In the genomic region with DNA sequence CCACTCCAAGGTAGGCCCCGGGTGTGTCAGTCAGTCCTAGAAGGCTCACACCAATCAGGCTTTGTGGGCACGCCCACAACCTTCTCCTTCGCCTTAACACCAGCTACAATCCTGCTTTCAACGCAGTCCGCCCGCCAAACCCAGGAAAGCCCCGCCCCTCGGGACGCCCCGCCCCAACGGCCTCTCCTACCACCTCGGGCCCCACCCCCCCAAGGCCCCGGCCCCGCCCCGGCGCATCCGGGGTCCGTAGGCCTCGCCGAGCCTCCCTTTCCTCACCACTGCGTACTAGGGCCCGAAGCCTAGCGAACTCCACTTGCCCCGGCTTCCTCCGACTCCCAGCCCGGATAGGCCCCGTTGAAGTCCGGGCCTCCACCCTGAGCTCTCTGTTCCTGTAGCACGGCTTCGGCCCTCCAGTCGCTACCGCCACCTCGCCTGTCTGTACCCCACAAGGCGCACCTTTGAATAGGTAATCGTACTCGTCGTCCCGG, we compare ENCODE assay signal across 8 mouse cellular contexts. TPM values are rescaled to one million over a fixed set of nuclear protein-coding genes. Genes with fewer than 3 reads are reported as not detected.
DNase-seq lines count a peak whose midpoint lies in the region; ATAC-seq and TF ChIP-seq lines count a peak whose summit lies in the region.

No protein-coding gene starts in this region.

- no peak for TF ChIP-seq EP300 in MEL (IDR thresholded peaks at IDR 0.05; ENCODE audit: low read depth in 1 of 2, low read length in 2 of 2)

- peak overlapping the region; percentile 68 for H3K4me2 ChIP-seq in forebrain, postnatal 0 days (ENCODE audit: low read depth)
- H3K4me2 ChIP-seq in lung, embryonic 14.5 days = peak overlapping the region; percentile 85

- TF ChIP-seq POLR2A in MEL (IDR thresholded peaks at IDR 0.05; ENCODE audit: control insufficient read depth in 1 of 2, insufficient read depth in 1 of 2, low read depth in 1 of 2, low read length in 2 of 2, poor library complexity in 1 of 2) = peak in 1 of 2 experiments; percentile 80; a peak in 3 of 4 replicates
- no peak for TF ChIP-seq POLR2A in cerebellum, adult 2 months (IDR thresholded peaks at IDR 0.05; ENCODE audit: borderline replicate concordance, insufficient read depth, low read length)

- peaks cover 2 to 18% of the 10 kb centered on the region in 2 experiments; a peak in 3 of 4 replicates for H3K4me1 ChIP-seq in MEL (ENCODE audit: control insufficient read depth in 1 of 2, insufficient read depth in 2 of 2, low read length in 2 of 2)
- H3K4me1 ChIP-seq in cerebellum, adult 2 months (ENCODE audit: control insufficient read depth, insufficient read depth, low read length) = peaks cover 19% of the 10 kb centered on the region
- peaks cover 22% of the 10 kb centered on the region for H3K4me1 ChIP-seq in forebrain, postnatal 0 days (ENCODE audit: insufficient read depth)
- H3K4me1 ChIP-seq in lung, embryonic 14.5 days (ENCODE audit: insufficient read depth) = peaks cover 4% of the 10 kb centered on the region; the same call in 1 of the 2 replicates

- H3K27me3 ChIP-seq in MEL (ENCODE audit: control insufficient read depth in 1 of 2, insufficient read depth in 2 of 2, low read length in 2 of 2) = no peaks in the 10 kb centered on the region
- H3K27me3 ChIP-seq in cerebellum, adult 2 months (ENCODE audit: control insufficient read depth, insufficient read depth, low read length) = no peaks in the 10 kb centered on the region
- no peaks in the 10 kb centered on the region for H3K27me3 ChIP-seq in forebrain, postnatal 0 days (ENCODE audit: insufficient read depth, low read length)
- H3K27me3 ChIP-seq in lung, embryonic 14.5 days (ENCODE audit: insufficient read depth, low read length) = no peaks in the 10 kb centered on the region

- ATAC-seq in forebrain, postnatal 0 days = peak; percentile 60
- ATAC-seq in lung, embryonic 14.5 days (ENCODE audit: insufficient read depth) = peak; percentile 88
- ATAC-seq in neutrophil, adult 5-6 weeks (ENCODE audit: extremely low read depth, insufficient number of reproducible peaks, low FRiP score, poor library complexity, severe bottlenecking) = peak; percentile 27

- under 1% methylated on average over 38 of the region's 38 CpGs for WGBS in cerebellum, adult 2 months
- WGBS in forebrain, postnatal 0 days = 3% methylated on average over 33 of the region's 38 CpGs
- under 1% methylated on average over 38 of the region's 38 CpGs for WGBS in lung, embryonic 14.5 days

- H3K79me2 ChIP-seq in MEL (ENCODE audit: control insufficient read depth, insufficient read depth, low read length, poor library complexity) = peaks cover 44% of the 10 kb centered on the region

- no peak for TF ChIP-seq RAD21 in MEL (IDR thresholded peaks at IDR 0.05; ENCODE audit: low read depth, low read length)

- H3K27ac ChIP-seq in MEL (ENCODE audit: control insufficient read depth, low read depth, low read length) = peak overlapping the region; percentile 100
- H3K27ac ChIP-seq in cerebellum, adult 2 months (ENCODE audit: insufficient read depth, low read length) = peak overlapping the region; percentile 87
- H3K27ac ChIP-seq in forebrain, postnatal 0 days (ENCODE audit: low read depth, low read length) = peak overlapping the region; percentile 99
- H3K27ac ChIP-seq in lung, embryonic 14.5 days (ENCODE audit: low read depth) = peak overlapping the region; percentile 99

- TF ChIP-seq CTCF in MEL (IDR thresholded peaks at IDR 0.05 in 2 of 3, conservative IDR thresholded peaks at IDR 0.05 in 1 of 3; ENCODE audit: control insufficient read depth in 1 of 3, insufficient read depth in 1 of 3, low read depth in 2 of 3, low read length in 3 of 3, poor library complexity in 1 of 3, severe bottlenecking in 1 of 3) = no peak
- TF ChIP-seq CTCF in cerebellum, adult 2 months (IDR thresholded peaks at IDR 0.05; ENCODE audit: borderline replicate concordance, insufficient read depth, low read depth, low read length) = no peak
- TF ChIP-seq CTCF in forebrain, postnatal 0 days (IDR thresholded peaks at IDR 0.05; ENCODE audit: low read depth) = no peak
- no peak for TF ChIP-seq CTCF in lung, embryonic 14.5 days (IDR thresholded peaks at IDR 0.05; ENCODE audit: low read depth)

- peak; percentile 96 for DNase-seq in MEL (ENCODE audit: low read depth, low spot score)
- peak; percentile 85 to 89 for DNase-seq in cerebellum, adult 2 months
- DNase-seq in forebrain, postnatal 0 days = peak; percentile 83
- peak; percentile 98 for DNase-seq in heart, postnatal 4 days
- DNase-seq in layer of hippocampus, adult 8-10 months (ENCODE audit: low spot score in 2 of 2) = peak; percentile 82 to 85
- DNase-seq in lung, embryonic 14.5 days = peak; percentile 94
- DNase-seq in testis, postnatal 14 days (ENCODE audit: low spot score) = peak; percentile 94

- H3K36me3 ChIP-seq in MEL (ENCODE audit: control insufficient read depth in 1 of 2, insufficient read depth in 2 of 2, low read length in 2 of 2) = peaks cover 0 to 14% of the 10 kb centered on the region in 2 experiments; a peak in 2 of 4 replicates
- H3K36me3 ChIP-seq in forebrain, postnatal 0 days (ENCODE audit: insufficient read depth) = no peaks in the 10 kb centered on the region
- peaks cover 16% of the 10 kb centered on the region for H3K36me3 ChIP-seq in lung, embryonic 14.5 days (ENCODE audit: insufficient read depth)

- peak overlapping the region; percentile 84 to 98 for H3K4me3 ChIP-seq in MEL (ENCODE audit: control insufficient read depth in 1 of 2, insufficient read depth in 1 of 2, low read depth in 2 of 2, low read length in 2 of 2)
- peak overlapping the region; percentile 70 for H3K4me3 ChIP-seq in cerebellum, adult 2 months (replicated peaks; ENCODE audit: insufficient read depth, low read depth, low read length)
- H3K4me3 ChIP-seq in forebrain, postnatal 0 days (ENCODE audit: low read depth, low read length) = peak overlapping the region; percentile 89
- H3K4me3 ChIP-seq in lung, embryonic 14.5 days (ENCODE audit: low read depth, low read length) = peak overlapping the region; percentile 70

- peak overlapping the region; percentile 100 for H3K9ac ChIP-seq in MEL (ENCODE audit: control insufficient read depth, low read depth, low read length, poor library complexity, severe bottlenecking)
- H3K9ac ChIP-seq in forebrain, postnatal 0 days = peak overlapping the region; percentile 99
- peak overlapping the region; percentile 94 for H3K9ac ChIP-seq in lung, embryonic 14.5 days

- H3K9me3 ChIP-seq in MEL (replicated peaks; ENCODE audit: insufficient read depth, low read length) = no peaks in the 10 kb centered on the region
- H3K9me3 ChIP-seq in forebrain, postnatal 0 days (ENCODE audit: low read length) = no peaks in the 10 kb centered on the region
- no peaks in the 10 kb centered on the region for H3K9me3 ChIP-seq in lung, embryonic 14.5 days (ENCODE audit: low read depth, low read length)

TF ChIP-seq in MEL, 35 proteins besides CTCF, POLR2A, EP300 and RAD21 (continues in another document):
- TF ChIP-seq TCF12 (IDR thresholded peaks at IDR 0.05; ENCODE audit: low read depth, low read length) = peak; percentile 5; the same call in 1 of the 2 replicates

RNA-seq across cellular contexts. Expression of gene Rab11b, which starts 0.5 kb away (rescaled TPM):
- total RNA-seq in MEL (2012; rRNA removed) = 24.0 and 26.3 TPM in 2 replicates
- 100 to 1,000 TPM in 1 of 2 experiments, not detected in 1; 105 TPM for polyA plus RNA-seq in MEL (2012; ENCODE audit: insufficient read depth in 1 of 2, insufficient read length in 2 of 2, low read depth in 1 of 2, low replicate concordance in 2 of 2, missing spikeins in 1 of 2)
- 494 and 510 TPM in 2 replicates for polyA plus RNA-seq in cerebellum, adult 2 months (2012; rRNA removed)
- 78.1 and 106 TPM in 2 replicates for total RNA-seq in forebrain, postnatal 0 days (2014; rRNA removed)
- polyA plus RNA-seq in forebrain, postnatal 0 days (2015; fragmentation: Nextera tagmentation; extraction: Ambion mirVana) = 527 and 560 TPM in 2 replicates
- total RNA-seq in heart, postnatal 4 days (2021) = 100 to 1,000 TPM; 333 to 343 TPM
- 100 to 1,000 TPM; 272 to 320 (median 292) TPM for total RNA-seq in layer of hippocampus, adult 8-10 months (2022)
- polyA plus RNA-seq in lung, embryonic 14.5 days (2014; fragmentation: Nextera tagmentation; extraction: Ambion mirVana) = 241 and 278 TPM in 2 replicates
- 33.9 and 50.0 TPM in 2 replicates for total RNA-seq in neutrophil, adult 5-6 weeks (2017)

RNA-seq across cellular contexts. Expression of gene Angptl4, which starts 21.8 kb away (rescaled TPM):
- total RNA-seq in MEL (2012; rRNA removed) = 11.7 and 13.5 TPM in 2 replicates
- polyA plus RNA-seq in MEL (2012; ENCODE audit: insufficient read depth in 1 of 2, insufficient read length in 2 of 2, low read depth in 1 of 2, low replicate concordance in 2 of 2, missing spikeins in 1 of 2) = 10 to 100 TPM in 1 of 2 experiments, not detected in 1; 15.8 TPM
- 1.6 and 1.9 TPM in 2 replicates for polyA plus RNA-seq in cerebellum, adult 2 months (2012; rRNA removed)
- total RNA-seq in forebrain, postnatal 0 days (2014; rRNA removed) = 13.2 and 17.2 TPM in 2 replicates
- polyA plus RNA-seq in forebrain, postnatal 0 days (2015; fragmentation: Nextera tagmentation; extraction: Ambion mirVana) = 24.4 and 25.2 TPM in 2 replicates
- 10 to 100 TPM; 29.1 to 35.0 TPM for total RNA-seq in heart, postnatal 4 days (2021)
- total RNA-seq in layer of hippocampus, adult 8-10 months (2022) = 1 to 10 TPM; 1.7 to 3.0 (median 2.2) TPM
- polyA plus RNA-seq in lung, embryonic 14.5 days (2014; fragmentation: Nextera tagmentation; extraction: Ambion mirVana) = 31.9 and 35.4 TPM in 2 replicates
- 2.3 TPM in 1 of 2 replicates, not detected in the other for total RNA-seq in neutrophil, adult 5-6 weeks (2017)

RNA-seq across cellular contexts. Expression of gene March2, which starts 41.3 kb away (rescaled TPM):
- total RNA-seq in MEL (2012; rRNA removed) = 7.2 and 10.9 TPM in 2 replicates
- 10 to 100 TPM in 1 of 2 experiments, not detected in 1; 18.8 TPM for polyA plus RNA-seq in MEL (2012; ENCODE audit: insufficient read depth in 1 of 2, insufficient read length in 2 of 2, low read depth in 1 of 2, low replicate concordance in 2 of 2, missing spikeins in 1 of 2)
- polyA plus RNA-seq in cerebellum, adult 2 months (2012; rRNA removed) = 157 and 171 TPM in 2 replicates
- 96.5 and 102 TPM in 2 replicates for total RNA-seq in forebrain, postnatal 0 days (2014; rRNA removed)
- 72.5 and 77.6 TPM in 2 replicates for polyA plus RNA-seq in forebrain, postnatal 0 days (2015; fragmentation: Nextera tagmentation; extraction: Ambion mirVana)
- 10 to 100 TPM; 84.4 to 96.9 TPM for total RNA-seq in heart, postnatal 4 days (2021)
- total RNA-seq in layer of hippocampus, adult 8-10 months (2022) = 10 to 100 TPM; 73.7 to 87.2 (median 80.7) TPM
- 45.3 and 46.4 TPM in 2 replicates for polyA plus RNA-seq in lung, embryonic 14.5 days (2014; fragmentation: Nextera tagmentation; extraction: Ambion mirVana)
- 62.6 and 68.3 TPM in 2 replicates for total RNA-seq in neutrophil, adult 5-6 weeks (2017)

RNA-seq across cellular contexts. Expression of gene Kank3, which starts 50.5 kb away (rescaled TPM):
- 5.0 and 5.2 TPM in 2 replicates for total RNA-seq in MEL (2012; rRNA removed)
- polyA plus RNA-seq in MEL (2012; ENCODE audit: insufficient read depth in 1 of 2, insufficient read length in 2 of 2, low read depth in 1 of 2, low replicate concordance in 2 of 2, missing spikeins in 1 of 2) = 1 to 10 TPM in 1 of 2 experiments, not detected in 1; 5.5 TPM
- 52.1 and 59.5 TPM in 2 replicates for polyA plus RNA-seq in cerebellum, adult 2 months (2012; rRNA removed)
- total RNA-seq in forebrain, postnatal 0 days (2014; rRNA removed) = 36.5 and 42.7 TPM in 2 replicates
- polyA plus RNA-seq in forebrain, postnatal 0 days (2015; fragmentation: Nextera tagmentation; extraction: Ambion mirVana) = 35.8 and 43.4 TPM in 2 replicates
- total RNA-seq in heart, postnatal 4 days (2021) = 10 to 100 TPM; 57.5 to 58.5 TPM
- total RNA-seq in layer of hippocampus, adult 8-10 months (2022) = 10 to 100 TPM; 26.9 to 41.2 (median 31.4) TPM
- 65.1 and 65.4 TPM in 2 replicates for polyA plus RNA-seq in lung, embryonic 14.5 days (2014; fragmentation: Nextera tagmentation; extraction: Ambion mirVana)
- 3.1 and 4.0 TPM in 2 replicates for total RNA-seq in neutrophil, adult 5-6 weeks (2017)

Comparison
In these comparisons a context has a peak if more than half of its experiments do, and no peak if none do; other contexts are left out.
1. Peak in every context shown above with its lines: DNase-seq, ATAC-seq, H3K4me3 ChIP-seq and H3K27ac ChIP-seq.
2. ATAC-seq: peak in every context shown above with its lines; median percentile 88 in lung, embryonic 14.5 days; 60 in forebrain, postnatal 0 days; 27 in neutrophil, adult 5-6 weeks.